Mouse (Mus musculus) hindbrain, embryonic 11.5 days (tissue): Measurements from ENCODE around the gene Sec22c. TPM values are rescaled to one million over a fixed set of nuclear protein-coding genes. Genes with fewer than 3 reads are reported as not detected.

Source experiments
- ATAC-seq: fragments of 200-750 bp; cut with Nextera tagmentation; 2 replicates; pipeline ENCODE4 v1.8.0; 2017; ENCODE audit warnings: mild to moderate bottlenecking, moderate TSS enrichment, moderate library complexity; ENCODE audit not compliant: low FRiP score
- DNase-seq: peaks from one replicate; pipeline ENCODE4 v3.0.0-alpha.2; 2015; ENCODE audit warnings: low spot score
- H3K27ac ChIP-seq: fragments of 300-500 bp; sonication (generic); 2 replicates; pipeline ENCODE4 v1.5.1; 2014; ENCODE audit warnings: mild to moderate bottlenecking, low read depth, low read length
- H3K27me3 ChIP-seq: fragments of 300-500 bp; sonication (generic); 2 replicates; pipeline ENCODE4 v1.6.1; 2014; ENCODE audit warnings: mild to moderate bottlenecking, low read length, moderate library complexity, mixed read lengths; ENCODE audit not compliant: control insufficient read depth, insufficient read depth
- H3K36me3 ChIP-seq: fragments of 300-500 bp; sonication (generic); 2 replicates; pipeline ENCODE4 v1.6.1; 2014; ENCODE audit warnings: mild to moderate bottlenecking, low read length, moderate library complexity, mixed read lengths; ENCODE audit not compliant: control insufficient read depth, insufficient read depth
- H3K4me1 ChIP-seq: fragments of 300-500 bp; sonication (generic); replicated peaks from 2 replicates; pipeline ENCODE4 v1.6.1; 2014; ENCODE audit warnings: low read length, mixed read lengths; ENCODE audit not compliant: control insufficient read depth, insufficient read depth
- H3K4me2 ChIP-seq: fragments of 300-500 bp; sonication (generic); replicated peaks from 2 replicates; pipeline ENCODE4 v1.6.1; 2014; ENCODE audit warnings: mild to moderate bottlenecking, low read depth, low read length
- H3K4me3 ChIP-seq: fragments of 300-500 bp; sonication (generic); 2 replicates; pipeline ENCODE4 v1.5.1; 2014; ENCODE audit warnings: low read depth, low read length
- H3K9ac ChIP-seq: fragments of 300-500 bp; sonication (generic); 2 replicates; pipeline ENCODE4 v1.6.1; 2014; ENCODE audit warnings: low read depth, low read length
- H3K9me3 ChIP-seq: fragments of 300-500 bp; sonication (generic); 2 replicates; pipeline ENCODE4 v1.6.1; 2016; ENCODE audit warnings: low read length; ENCODE audit not compliant: control insufficient read depth
- WGBS: fragments of 180-500 bp; shearing (Covaris S2); extraction: QIAGEN DNeasy Blood & Tissue Kit; methylation state at CpG from one replicate; pipeline ENCODE4 v1.1.7; 2014; 5-methylcytosine and 5-hydroxymethylcytosine counted together
- polyA plus RNA-seq: library from polyadenylated mRNA; unstranded; fragments of >200 nt; fragmentation: Nextera tagmentation; extraction: Ambion mirVana; gene quantifications from 2 replicates; pipeline ENCODE4 v1.2.1, GENCODE M21; 2014

Gene Sec22c
- polyA plus RNA-seq, 1 experiment from 2014 or later: 22.9 TPM

- no peak overlapping the region for H3K4me2 ChIP-seq
- no peak overlapping the region for H3K4me3 ChIP-seq
- no peaks in the 10 kb centered on the region for H3K9me3 ChIP-seq
- no peak overlapping the region for H3K27ac ChIP-seq
- WGBS: 94% methylated on average over 1 of the region's 1 CpGs
- no peaks in the 10 kb centered on the region for H3K27me3 ChIP-seq
- H3K4me1 ChIP-seq: no peaks in the 10 kb centered on the region
- peak; percentile 44 for DNase-seq
- no peak for ATAC-seq
- no peak overlapping the region for H3K9ac ChIP-seq
- peaks cover 3% of the 10 kb centered on the region; the same call in 1 of the 2 replicates for H3K36me3 ChIP-seq
These were observed 7.9 kb downstream of the Sec22c start for GRCm38 (mm10) chr9:121697150-121698049.

GRCm38 (mm10) chr9:121696626-121697025 lies 8.7 kb downstream of the Sec22c start:
- H3K9ac ChIP-seq: no peak overlapping the region
- no peak overlapping the region for H3K27ac ChIP-seq
- ATAC-seq: no peak
- H3K4me3 ChIP-seq: no peak overlapping the region
- H3K9me3 ChIP-seq: no peaks in the 10 kb centered on the region
- H3K4me2 ChIP-seq: no peak overlapping the region
- no peak for DNase-seq
- H3K4me1 ChIP-seq: no peaks in the 10 kb centered on the region
- WGBS: 93% methylated on average over 9 of the region's 9 CpGs
- no peaks in the 10 kb centered on the region for H3K27me3 ChIP-seq
- peaks cover 5% of the 10 kb centered on the region; the same call in 1 of the 2 replicates for H3K36me3 ChIP-seq

DNA sequence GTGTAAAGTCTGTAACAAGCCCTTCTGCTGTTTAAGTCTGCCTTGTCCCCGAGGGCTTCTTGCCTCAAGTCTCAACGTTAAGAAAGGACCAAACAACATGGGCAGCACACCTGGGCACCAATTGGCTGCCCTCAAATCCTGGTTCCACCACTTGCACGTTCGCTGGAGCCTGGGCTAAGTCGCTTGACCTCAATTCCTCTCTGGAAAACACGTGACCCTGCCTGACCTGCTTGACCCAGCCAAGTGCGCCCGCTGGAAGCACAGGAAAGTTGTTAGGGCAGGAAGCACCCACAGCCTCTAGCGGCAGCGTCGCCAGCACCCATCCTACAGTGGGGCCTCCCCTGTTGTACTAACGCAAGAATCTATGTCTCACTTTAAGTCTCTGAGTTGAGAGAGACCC lies 10.6 kb downstream of the Sec22c start:
- H3K4me3 ChIP-seq: no peak overlapping the region
- WGBS: 76% methylated on average over 12 of the region's 12 CpGs
- H3K9ac ChIP-seq: no peak overlapping the region
- H3K36me3 ChIP-seq: peaks cover 5% of the 10 kb centered on the region; the same call in 1 of the 2 replicates
- H3K4me2 ChIP-seq: no peak overlapping the region
- no peaks in the 10 kb centered on the region for H3K27me3 ChIP-seq
- no peak for DNase-seq
- no peaks in the 10 kb centered on the region for H3K9me3 ChIP-seq
- H3K27ac ChIP-seq: no peak overlapping the region
- peaks cover 6% of the 10 kb centered on the region; the same call in 1 of the 2 replicates for H3K4me1 ChIP-seq
- no peak for ATAC-seq

GRCm38 (mm10) chr9:121690734-121691133 lies 14.6 kb downstream of the Sec22c start:
- H3K9ac ChIP-seq: no peak overlapping the region
- no peaks in the 10 kb centered on the region for H3K9me3 ChIP-seq
- 91% methylated on average over 7 of the region's 7 CpGs for WGBS
- H3K4me3 ChIP-seq: no peak overlapping the region
- no peak overlapping the region for H3K4me2 ChIP-seq
- DNase-seq (no peak), ATAC-seq (peak; percentile 43)
- peaks cover 6% of the 10 kb centered on the region; the same call in 1 of the 2 replicates for H3K4me1 ChIP-seq
- peak overlapping the region; percentile 82 for H3K27ac ChIP-seq
- H3K27me3 ChIP-seq: no peaks in the 10 kb centered on the region
- H3K36me3 ChIP-seq: peaks cover 5% of the 10 kb centered on the region; the same call in 1 of the 2 replicates

DNA sequence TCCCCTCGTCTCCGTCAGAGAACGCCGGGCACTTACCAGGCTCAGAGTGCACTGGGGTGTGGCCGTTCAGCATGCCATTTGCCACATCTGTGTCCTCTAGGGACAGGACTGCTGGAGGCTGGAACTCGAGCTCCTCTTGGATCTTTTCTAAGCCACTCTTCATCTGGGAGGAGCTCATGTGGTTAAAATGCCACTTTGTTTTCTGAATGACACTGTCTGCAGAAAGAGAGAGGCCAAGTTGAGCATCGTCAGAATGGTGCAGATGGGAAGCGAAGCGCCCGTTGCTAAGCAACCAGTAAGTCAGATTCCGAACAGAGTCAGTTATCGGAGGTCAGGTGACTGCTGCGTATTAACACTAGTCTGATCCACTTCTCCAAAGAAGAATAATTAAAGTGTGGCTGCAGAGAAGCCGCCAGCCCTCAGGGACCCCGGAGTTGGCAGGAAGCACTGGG lies 15.1 kb downstream of the Sec22c start:
- H3K27me3 ChIP-seq: no peaks in the 10 kb centered on the region
- DNase-seq: peak; percentile 56
- no peak overlapping the region for H3K4me3 ChIP-seq
- H3K27ac ChIP-seq: peak overlapping the region; percentile 82
- peaks cover 7% of the 10 kb centered on the region; the same call in 1 of the 2 replicates for H3K36me3 ChIP-seq
- no peak overlapping the region; the same call in 1 of the 2 replicates for H3K4me2 ChIP-seq
- WGBS: 49% methylated on average over 15 of the region's 15 CpGs
- H3K9ac ChIP-seq: no peak overlapping the region
- H3K9me3 ChIP-seq: no peaks in the 10 kb centered on the region
- peaks cover 6% of the 10 kb centered on the region; the same call in 1 of the 2 replicates for H3K4me1 ChIP-seq
- peak; percentile 89 for ATAC-seq

DNA sequence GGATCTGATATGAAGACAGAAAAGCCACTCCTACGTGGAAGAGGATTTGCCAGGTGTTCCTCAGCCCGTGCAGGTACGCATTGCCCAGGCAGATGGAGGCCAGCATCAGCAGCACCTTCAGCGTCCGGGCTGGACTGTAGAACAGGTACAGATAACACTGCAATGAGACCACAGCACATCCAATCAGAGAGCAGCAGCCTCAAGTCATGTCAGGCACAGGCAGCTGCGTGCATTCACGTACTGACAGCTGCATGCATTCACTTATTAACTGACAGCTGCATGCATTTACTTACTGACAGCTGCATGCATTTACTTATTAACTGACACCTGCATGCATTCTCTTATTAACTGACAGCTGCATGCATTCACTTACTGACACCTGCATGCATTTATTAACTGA lies 20.6 kb downstream of the Sec22c start:
- WGBS: 82% methylated on average over 7 of the region's 7 CpGs
- peaks cover 13% of the 10 kb centered on the region for H3K36me3 ChIP-seq
- H3K27ac ChIP-seq: no peak overlapping the region
- no peaks in the 10 kb centered on the region for H3K9me3 ChIP-seq
- H3K4me1 ChIP-seq: no peaks in the 10 kb centered on the region
- no peak overlapping the region for H3K9ac ChIP-seq
- no peaks in the 10 kb centered on the region for H3K27me3 ChIP-seq
- DNase-seq (no peak), ATAC-seq (no peak)
- H3K4me3 ChIP-seq: no peak overlapping the region
- H3K4me2 ChIP-seq: no peak overlapping the region

DNA sequence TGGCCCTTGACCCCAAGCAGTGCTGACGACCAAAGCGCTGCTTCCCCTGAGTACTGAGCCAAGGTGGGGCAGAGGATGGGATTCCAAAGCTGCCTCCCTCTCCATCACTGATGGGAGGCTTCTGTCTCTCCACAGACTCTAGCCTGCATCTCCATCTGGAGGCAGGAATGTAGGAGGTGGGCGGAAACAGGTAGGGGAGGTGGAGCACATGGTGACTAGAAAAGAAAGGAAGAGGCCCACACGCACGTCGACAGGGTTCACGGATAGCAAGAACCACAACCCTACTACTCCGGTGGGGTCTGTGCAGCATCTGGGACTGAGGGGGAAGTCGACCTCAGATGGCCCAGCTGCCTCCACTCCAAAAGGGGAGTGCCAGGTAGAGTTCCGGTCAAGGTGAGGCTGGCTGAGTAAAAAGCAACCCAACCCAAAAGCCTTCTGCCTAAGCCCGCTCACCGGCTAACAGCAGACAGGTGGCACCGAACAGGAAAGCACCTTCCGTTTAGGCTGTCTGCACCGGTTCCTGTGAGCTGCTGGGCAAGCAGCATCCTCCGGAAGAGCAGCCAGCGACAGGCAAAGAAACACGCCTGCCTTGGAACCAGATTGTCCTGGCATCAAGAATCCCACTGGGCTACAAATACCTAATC lies 23.1 kb downstream of the Sec22c start:
- no peak overlapping the region for H3K4me3 ChIP-seq
- H3K9ac ChIP-seq: no peak overlapping the region
- H3K4me1 ChIP-seq: no peaks in the 10 kb centered on the region
- H3K27me3 ChIP-seq: no peaks in the 10 kb centered on the region
- no peak overlapping the region for H3K4me2 ChIP-seq
- H3K9me3 ChIP-seq: no peaks in the 10 kb centered on the region
- ATAC-seq (no peak), DNase-seq (no peak)
- H3K27ac ChIP-seq: no peak overlapping the region
- 79% methylated on average over 18 of the region's 18 CpGs for WGBS
- peaks cover 10% of the 10 kb centered on the region for H3K36me3 ChIP-seq

GRCm38 (mm10) chr9:121681191-121681590 lies 24.1 kb downstream of the Sec22c start:
- Histone ChIP-seq H3K36me3 (peaks cover 10% of the 10 kb centered on the region), H3K4me2 (no peak overlapping the region), H3K4me1 (no peaks in the 10 kb centered on the region), H3K27me3 (no peaks in the 10 kb centered on the region), H3K4me3 (no peak overlapping the region), H3K9ac (no peak overlapping the region), H3K27ac (no peak overlapping the region), H3K9me3 (no peaks in the 10 kb centered on the region)
- DNase-seq (no peak), ATAC-seq (no peak)
- WGBS: 78% methylated on average over 8 of the region's 8 CpGs
